Mouse (Mus musculus) lung, postnatal 0 days (tissue): ENCODE data around the gene Pygb. TPM values are rescaled to one million over a fixed set of nuclear protein-coding genes. Genes with fewer than 3 reads are reported as not detected.

Source experiments
- ATAC-seq: fragments of 200-750 bp; cut with Nextera tagmentation; 2 replicates; pipeline ENCODE4 v1.8.0; 2017; ENCODE audit warnings: moderate library complexity
- DNase-seq: peaks from one replicate; pipeline ENCODE4 v3.0.0-alpha.2; 2016; ENCODE audit warnings: low spot score
- H3K27ac ChIP-seq: fragments of 300-500 bp; sonication (generic); 2 replicates; pipeline ENCODE4 v1.5.1; 2014; ENCODE audit warnings: antibody characterized with exemption, mild to moderate bottlenecking, low read length, mixed read lengths
- H3K27me3 ChIP-seq: fragments of 300-500 bp; sonication (generic); replicated peaks from 2 replicates; pipeline ENCODE4 v1.6.1; 2014; ENCODE audit warnings: low read length, mixed read lengths; ENCODE audit not compliant: insufficient read depth
- H3K36me3 ChIP-seq: fragments of 300-500 bp; sonication (generic); 2 replicates; pipeline ENCODE4 v1.6.1; 2014; ENCODE audit warnings: low read length, mixed read lengths; ENCODE audit not compliant: insufficient read depth
- H3K4me1 ChIP-seq: fragments of 300-500 bp; sonication (generic); 2 replicates; pipeline ENCODE4 v1.6.1; 2014; ENCODE audit warnings: antibody characterized with exemption, low read depth, low read length, mixed read lengths; ENCODE audit not compliant: insufficient read depth
- H3K4me2 ChIP-seq: fragments of 300-500 bp; sonication (generic); replicated peaks from 2 replicates; pipeline ENCODE4 v1.6.1; 2014; ENCODE audit warnings: low read depth, mild to moderate bottlenecking, low read length, moderate library complexity, mixed read lengths
- H3K4me3 ChIP-seq: fragments of 300-500 bp; sonication (generic); 2 replicates; pipeline ENCODE4 v1.5.1; 2014; ENCODE audit warnings: low read depth, low read length
- H3K9ac ChIP-seq: fragments of 300-500 bp; sonication (generic); replicated peaks from 2 replicates; pipeline ENCODE4 v1.6.1; 2014; ENCODE audit warnings: low read depth, mild to moderate bottlenecking
- H3K9me3 ChIP-seq: fragments of 300-500 bp; sonication (generic); 2 replicates; pipeline ENCODE4 v1.6.1; 2016; ENCODE audit warnings: low read length, mixed read lengths
- CTCF ChIP-seq: IDR thresholded peaks from 2 replicates; pipeline ENCODE4 v1.5.1; 2016; ENCODE audit warnings: antibody characterized with exemption, mild to moderate bottlenecking
- EP300 ChIP-seq: IDR thresholded peaks from 2 replicates; pipeline ENCODE4 v1.6.1; 2016; ENCODE audit warnings: antibody characterized with exemption, mild to moderate bottlenecking, control low read depth
- WGBS: fragments of 180-500 bp; shearing (Covaris S2); extraction: QIAGEN DNeasy Blood & Tissue Kit; methylation state at CpG from one replicate; pipeline ENCODE4 v1.1.7; 2014; 5-methylcytosine and 5-hydroxymethylcytosine counted together
- polyA plus RNA-seq: library from polyadenylated mRNA; unstranded; fragments of >200 nt; fragmentation: Nextera tagmentation; extraction: Ambion mirVana; gene quantifications from 2 replicates; pipeline ENCODE4 v1.2.1, GENCODE M21; 2015

Gene Pygb
- polyA plus RNA-seq, 1 experiment from 2014 or later, result 43.5 TPM

GRCm38 (mm10) chr2:150859709-150860470, 73.4 kb downstream of the Pygb start:
- Histone ChIP-seq H3K27me3 (no peaks in the 10 kb centered on the region), H3K9ac (no peak overlapping the region), H3K9me3 (no peaks in the 10 kb centered on the region), H3K36me3 (no peaks in the 10 kb centered on the region), H3K27ac (no peak overlapping the region), H3K4me1 (no peaks in the 10 kb centered on the region), H3K4me2 (no peak overlapping the region), H3K4me3 (no peak overlapping the region)
- no peak for ATAC-seq
- TF ChIP-seq CTCF (no peak), EP300 (no peak)
- DNase-seq, result no peak
- 70% methylated on average over 11 of the region's 11 CpGs for WGBS

GRCm38 (mm10) chr2:150861128-150861527, 74.6 kb downstream of the Pygb start:
- DNase-seq (no peak), ATAC-seq (no peak)
- Histone ChIP-seq H3K4me1 (no peaks in the 10 kb centered on the region), H3K4me3 (no peak overlapping the region), H3K36me3 (no peaks in the 10 kb centered on the region), H3K27me3 (no peaks in the 10 kb centered on the region), H3K27ac (no peak overlapping the region), H3K4me2 (no peak overlapping the region), H3K9ac (no peak overlapping the region), H3K9me3 (no peaks in the 10 kb centered on the region)
- TF ChIP-seq CTCF, result no peak
- TF ChIP-seq EP300, result no peak
- 86% methylated on average over 2 of the region's 2 CpGs for WGBS

- 94% methylated on average over 2 of the region's 2 CpGs for WGBS
These were observed 80.5 kb downstream of the Pygb start for GRCm38 (mm10) chr2:150867021-150867420.

GRCm38 (mm10) chr2:150869446-150869845, 82.9 kb downstream of the Pygb start:
- no peak for TF ChIP-seq CTCF
- no peak for TF ChIP-seq EP300
- no peaks in the 10 kb centered on the region for H3K36me3 ChIP-seq
- no peak for DNase-seq
- no peak for ATAC-seq
- H3K27ac ChIP-seq, result no peak overlapping the region
- no peak overlapping the region for H3K4me3 ChIP-seq
- no peaks in the 10 kb centered on the region for H3K9me3 ChIP-seq
- H3K4me1 ChIP-seq, result no peaks in the 10 kb centered on the region
- no peaks in the 10 kb centered on the region for H3K27me3 ChIP-seq
- H3K9ac ChIP-seq, result no peak overlapping the region
- no peak overlapping the region for H3K4me2 ChIP-seq
- 78% methylated on average over 1 of the region's 1 CpGs for WGBS

More at GRCm38 (mm10) chr2:150867021-150867420, 80.5 kb downstream of the Pygb start:
- ATAC-seq (no peak), DNase-seq (no peak)
- Histone ChIP-seq H3K9me3 (no peaks in the 10 kb centered on the region), H3K4me3 (no peak overlapping the region), H3K9ac (no peak overlapping the region), H3K27me3 (no peaks in the 10 kb centered on the region), H3K4me1 (no peaks in the 10 kb centered on the region), H3K27ac (no peak overlapping the region), H3K36me3 (no peaks in the 10 kb centered on the region), H3K4me2 (no peak overlapping the region)
- TF ChIP-seq CTCF (no peak), EP300 (no peak)

DNA sequence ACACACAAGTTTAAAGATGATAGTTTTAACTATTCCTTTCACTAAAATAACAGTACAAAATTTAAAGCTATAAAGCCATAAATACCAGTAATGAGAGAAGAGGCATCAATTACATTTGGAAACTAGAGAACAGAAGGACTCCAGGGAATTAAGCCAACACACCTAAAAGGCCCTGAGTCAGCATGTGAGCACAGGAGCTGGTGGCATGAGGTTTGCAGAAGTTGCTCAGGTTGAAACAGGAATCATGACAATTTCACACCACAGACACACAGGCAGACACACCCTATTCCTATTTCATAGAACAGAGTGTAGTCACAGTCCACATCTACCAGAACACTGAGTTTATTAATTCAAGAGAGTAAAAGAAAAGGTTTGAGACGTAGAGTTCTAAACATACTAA, 88.0 kb downstream of the Pygb start:
- TF ChIP-seq EP300 (no peak), CTCF (no peak)
- 86% methylated on average over 1 of the region's 1 CpGs for WGBS
- no peaks in the 10 kb centered on the region for H3K36me3 ChIP-seq
- H3K4me3 ChIP-seq, result no peak overlapping the region
- no peak for ATAC-seq
- H3K9ac ChIP-seq, result no peak overlapping the region
- DNase-seq, result no peak
- H3K27me3 ChIP-seq, result no peaks in the 10 kb centered on the region
- H3K9me3 ChIP-seq, result no peaks in the 10 kb centered on the region
- H3K4me1 ChIP-seq, result no peaks in the 10 kb centered on the region
- H3K27ac ChIP-seq, result no peak overlapping the region
- no peak overlapping the region for H3K4me2 ChIP-seq

- H3K36me3 ChIP-seq, result no peaks in the 10 kb centered on the region
These were observed 88.7 kb downstream of the Pygb start for GRCm38 (mm10) chr2:150875226-150875625.

More at GRCm38 (mm10) chr2:150875226-150875625, 88.7 kb downstream of the Pygb start:
- WGBS, result 97% methylated on average over 1 of the region's 1 CpGs
- TF ChIP-seq CTCF, result no peak
- no peak for TF ChIP-seq EP300
- Histone ChIP-seq H3K9me3 (no peaks in the 10 kb centered on the region), H3K9ac (no peak overlapping the region), H3K27me3 (no peaks in the 10 kb centered on the region), H3K4me3 (no peak overlapping the region), H3K27ac (no peak overlapping the region), H3K4me1 (no peaks in the 10 kb centered on the region), H3K4me2 (no peak overlapping the region)
- no peak for DNase-seq
- no peak for ATAC-seq
